Mouse (Mus musculus) hindbrain, embryonic 16.5 days (tissue): ENCODE measurements around the gene Pkd1l2. TPM values are rescaled to one million over a fixed set of nuclear protein-coding genes. Genes with fewer than 3 reads are reported as not detected.

ENCODE experiments used
- ATAC-seq: fragments of 200-750 bp; cut with Nextera tagmentation; 2 replicates; pipeline ENCODE4 v1.8.0; 2017; ENCODE audit warnings: moderate TSS enrichment, moderate library complexity
- H3K27ac ChIP-seq: fragments of 300-500 bp; sonication (generic); 2 replicates; pipeline ENCODE4 v1.5.1; 2014; ENCODE audit warnings: low read depth, mild to moderate bottlenecking, control low read depth, low read length, moderate library complexity
- H3K27me3 ChIP-seq: fragments of 300-500 bp; sonication (generic); replicated peaks from 2 replicates; pipeline ENCODE4 v1.6.1; 2014; ENCODE audit warnings: low read length; ENCODE audit not compliant: control insufficient read depth, insufficient read depth
- H3K36me3 ChIP-seq: fragments of 300-500 bp; sonication (generic); 2 replicates; pipeline ENCODE4 v1.6.1; 2014; ENCODE audit warnings: mild to moderate bottlenecking, low read length, moderate library complexity, mixed read lengths; ENCODE audit not compliant: control insufficient read depth, insufficient read depth
- H3K4me1 ChIP-seq: fragments of 300-500 bp; sonication (generic); 2 replicates; pipeline ENCODE4 v1.6.1; 2014; ENCODE audit warnings: low read depth, low read length; ENCODE audit not compliant: control insufficient read depth, insufficient read depth
- H3K4me2 ChIP-seq: fragments of 300-500 bp; sonication (generic); 2 replicates; pipeline ENCODE4 v1.6.1; 2014; ENCODE audit warnings: mild to moderate bottlenecking, low read length, control low read depth, moderate library complexity
- H3K4me3 ChIP-seq: fragments of 300-500 bp; sonication (generic); 2 replicates; pipeline ENCODE4 v1.5.1; 2014; ENCODE audit warnings: mild to moderate bottlenecking, low read length, control low read depth, moderate library complexity
- H3K9ac ChIP-seq: fragments of 300-500 bp; sonication (generic); 2 replicates; pipeline ENCODE4 v1.6.1; 2014; ENCODE audit warnings: low read depth, mild to moderate bottlenecking, control low read depth, low read length, moderate library complexity
- H3K9me3 ChIP-seq: fragments of 300-500 bp; sonication (generic); 2 replicates; pipeline ENCODE4 v1.6.1; 2014; ENCODE audit warnings: mild to moderate bottlenecking, low read length, moderate library complexity; ENCODE audit not compliant: control insufficient read depth
- WGBS: fragments of 180-500 bp; shearing (Covaris S2); extraction: QIAGEN DNeasy Blood & Tissue Kit; methylation state at CpG from one replicate; pipeline ENCODE4 v1.1.7; 2014; 5-methylcytosine and 5-hydroxymethylcytosine counted together
- polyA plus RNA-seq: library from polyadenylated mRNA; unstranded; fragments of >200 nt; fragmentation: Nextera tagmentation; extraction: Ambion mirVana; gene quantifications from 2 replicates; pipeline ENCODE4 v1.2.1, GENCODE M21; 2015

The Pkd1l2 gene
- polyA plus RNA-seq, 1 experiment from 2014 or later: 0.05 TPM

DNA sequence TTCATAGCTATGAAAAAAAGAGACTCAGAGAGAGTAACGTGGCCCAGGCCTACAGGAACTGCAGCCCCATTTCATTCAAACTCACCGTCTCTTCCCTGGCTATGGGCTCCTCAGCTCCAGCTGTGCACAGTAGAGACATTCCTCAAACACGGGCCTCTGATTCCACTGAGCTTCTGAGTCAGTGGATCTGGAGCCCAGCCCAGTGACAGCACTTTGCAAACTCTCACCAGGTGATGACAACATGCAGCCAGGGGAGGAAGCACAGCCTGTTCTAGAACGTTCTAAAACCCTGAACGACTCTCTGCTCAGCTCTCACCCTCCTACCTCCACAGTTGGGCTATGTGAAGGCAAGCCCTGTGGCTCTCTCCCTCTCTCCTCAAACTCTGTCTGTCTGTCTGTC is 11.8 kb upstream of the Pkd1l2 start:
- 43% methylated on average over 5 of the region's 5 CpGs for WGBS
- ATAC-seq: no peak
- no peak overlapping the region for H3K4me2 ChIP-seq

DNA sequence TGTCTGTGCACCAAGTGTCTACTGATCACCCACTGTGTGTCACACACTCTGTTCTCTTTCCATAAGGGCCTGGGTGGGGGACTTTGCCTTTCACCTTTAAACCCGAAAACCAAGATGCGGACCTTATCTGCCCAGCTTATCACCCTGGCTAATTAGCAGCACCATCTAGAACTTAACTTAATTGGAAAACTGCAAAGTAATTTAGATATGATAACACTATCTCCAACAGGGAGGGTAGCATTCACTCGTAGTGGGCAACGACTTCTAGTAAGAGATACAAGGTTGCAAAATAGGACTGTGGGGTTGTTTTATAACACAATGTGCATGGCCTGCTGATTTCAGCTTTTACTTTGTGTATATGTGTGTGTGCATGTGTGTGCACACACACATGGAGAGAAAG is 7.6 kb upstream of the Pkd1l2 start:
- Histone ChIP-seq H3K4me3 (no peak overlapping the region), H3K27ac (no peak overlapping the region), H3K9ac (no peak overlapping the region), H3K27me3 (no peaks in the 10 kb centered on the region), H3K4me2 (no peak overlapping the region), H3K36me3 (no peaks in the 10 kb centered on the region), H3K9me3 (no peaks in the 10 kb centered on the region), H3K4me1 (no peaks in the 10 kb centered on the region)
- ATAC-seq: no peak
- 92% methylated on average over 4 of the region's 4 CpGs for whole genome bisulfite sequencing

More for the DNA sequence above, 11.8 kb upstream of the Pkd1l2 start:
- Histone ChIP-seq H3K9ac (no peak overlapping the region), H3K36me3 (no peaks in the 10 kb centered on the region), H3K27me3 (no peaks in the 10 kb centered on the region), H3K4me1 (peaks cover 15% of the 10 kb centered on the region), H3K27ac (no peak overlapping the region), H3K4me3 (no peak overlapping the region), H3K9me3 (no peaks in the 10 kb centered on the region)

DNA sequence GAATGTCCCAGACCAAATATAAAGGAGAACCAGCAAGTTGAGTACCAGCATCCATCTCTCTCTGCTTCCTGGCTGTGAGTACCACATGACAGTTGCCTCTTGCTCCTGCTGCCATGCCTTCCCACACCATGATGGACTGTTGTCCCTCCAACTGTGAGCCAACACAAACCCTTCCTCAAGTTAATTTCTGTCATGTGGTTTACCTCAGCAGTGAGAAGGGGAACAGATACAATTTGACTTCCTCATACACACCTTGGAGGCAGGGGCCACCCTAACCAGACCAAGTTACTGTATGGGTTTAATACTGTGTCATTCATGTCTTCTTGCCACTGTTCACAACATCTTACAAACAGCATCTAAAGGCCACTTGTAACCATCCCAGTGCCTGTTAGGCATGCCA is 4.8 kb upstream of the Pkd1l2 start:
- ATAC-seq: no peak
- Histone ChIP-seq H3K27ac (no peak overlapping the region), H3K4me2 (no peak overlapping the region), H3K27me3 (no peaks in the 10 kb centered on the region), H3K9me3 (no peaks in the 10 kb centered on the region), H3K4me1 (no peaks in the 10 kb centered on the region), H3K9ac (no peak overlapping the region), H3K36me3 (no peaks in the 10 kb centered on the region), H3K4me3 (no peak overlapping the region)

DNA sequence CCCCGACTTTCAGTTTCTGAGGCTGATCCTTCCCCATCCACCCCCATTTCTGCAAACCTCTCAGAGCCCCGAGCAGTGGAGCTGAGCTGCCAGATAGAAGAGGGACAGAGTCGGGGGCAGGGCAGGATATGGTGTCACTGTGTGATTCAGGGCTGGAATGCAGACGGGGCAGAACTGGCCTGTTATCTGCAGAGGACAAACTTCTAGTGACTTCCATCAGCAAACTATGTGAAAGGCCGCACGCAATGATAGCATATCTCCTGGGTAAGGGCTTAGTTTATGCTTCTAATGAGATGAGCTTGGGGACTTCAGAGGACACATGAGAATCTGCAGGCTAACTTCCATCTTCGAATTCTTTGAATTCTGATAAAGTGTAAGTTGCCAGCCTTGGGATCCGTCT is 3.3 kb upstream of the Pkd1l2 start:
- Histone ChIP-seq H3K9me3 (no peaks in the 10 kb centered on the region), H3K36me3 (no peaks in the 10 kb centered on the region), H3K9ac (no peak overlapping the region), H3K4me3 (no peak overlapping the region), H3K27me3 (no peaks in the 10 kb centered on the region), H3K4me2 (no peak overlapping the region), H3K4me1 (no peaks in the 10 kb centered on the region), H3K27ac (no peak overlapping the region)
- WGBS: 67% methylated on average over 8 of the region's 8 CpGs
- no peak for ATAC-seq

DNA sequence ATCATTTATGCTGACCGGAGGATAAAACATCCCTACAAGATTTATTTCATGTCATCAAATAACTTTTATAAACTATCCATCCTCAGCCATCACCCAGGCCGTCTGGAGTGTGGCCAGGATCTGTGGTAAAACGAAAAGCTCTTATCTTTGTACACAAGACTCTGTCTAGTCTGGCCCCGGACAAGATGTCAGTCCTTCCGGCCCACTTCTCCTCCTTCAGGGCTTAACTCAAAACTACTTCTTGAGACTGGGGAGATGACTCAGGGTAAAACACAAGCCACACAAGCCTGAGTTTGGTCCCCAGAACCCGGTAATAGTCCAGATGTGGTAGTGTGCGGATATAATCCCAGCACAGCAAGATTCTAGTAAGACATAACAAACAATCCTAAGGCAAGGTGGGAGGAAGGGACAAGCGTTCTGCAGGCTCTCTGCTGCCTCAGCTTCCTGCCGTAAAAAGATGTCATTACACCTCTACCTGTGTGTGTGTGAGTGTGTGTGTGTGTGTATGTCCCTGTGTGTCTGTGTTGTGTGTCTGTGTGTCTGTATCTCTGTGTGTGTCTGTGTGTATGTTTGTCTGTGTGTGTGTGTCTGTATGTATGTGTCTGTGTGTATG is 804 bp upstream of the Pkd1l2 start:
- no peak overlapping the region for H3K9ac ChIP-seq
- H3K4me1 ChIP-seq: no peaks in the 10 kb centered on the region
- H3K4me3 ChIP-seq: no peak overlapping the region
- no peak overlapping the region for H3K4me2 ChIP-seq
- no peak for ATAC-seq
- H3K9me3 ChIP-seq: no peaks in the 10 kb centered on the region
- no peak overlapping the region for H3K27ac ChIP-seq
- 73% methylated on average over 9 of the region's 9 CpGs for WGBS
- H3K36me3 ChIP-seq: no peaks in the 10 kb centered on the region
- H3K27me3 ChIP-seq: no peaks in the 10 kb centered on the region

DNA sequence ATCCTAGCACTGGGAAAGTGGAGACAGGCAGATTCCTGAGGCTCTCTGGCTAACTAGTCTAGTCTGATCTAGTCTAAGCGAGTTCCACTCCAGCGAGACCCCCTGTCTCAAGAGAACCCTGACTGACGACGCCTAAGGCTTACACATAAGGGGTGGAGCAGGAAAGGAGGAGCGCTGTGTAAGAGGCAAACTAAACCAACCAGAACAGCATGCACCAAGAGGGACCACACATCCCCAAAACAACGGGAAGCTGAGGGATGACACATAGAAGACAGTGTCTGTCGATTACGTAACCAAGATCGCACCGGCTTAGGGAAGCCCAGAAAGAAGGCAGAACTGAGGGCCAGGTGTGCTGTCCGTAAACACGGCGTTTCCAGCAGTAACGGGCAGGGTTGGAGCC is 2.6 kb downstream of the Pkd1l2 start:
- Histone ChIP-seq H3K4me2 (no peak overlapping the region), H3K9me3 (no peaks in the 10 kb centered on the region), H3K27me3 (no peaks in the 10 kb centered on the region), H3K4me3 (no peak overlapping the region), H3K4me1 (no peaks in the 10 kb centered on the region), H3K27ac (no peak overlapping the region), H3K36me3 (no peaks in the 10 kb centered on the region), H3K9ac (no peak overlapping the region)
- ATAC-seq: no peak
- 86% methylated on average over 14 of the region's 14 CpGs for WGBS

DNA sequence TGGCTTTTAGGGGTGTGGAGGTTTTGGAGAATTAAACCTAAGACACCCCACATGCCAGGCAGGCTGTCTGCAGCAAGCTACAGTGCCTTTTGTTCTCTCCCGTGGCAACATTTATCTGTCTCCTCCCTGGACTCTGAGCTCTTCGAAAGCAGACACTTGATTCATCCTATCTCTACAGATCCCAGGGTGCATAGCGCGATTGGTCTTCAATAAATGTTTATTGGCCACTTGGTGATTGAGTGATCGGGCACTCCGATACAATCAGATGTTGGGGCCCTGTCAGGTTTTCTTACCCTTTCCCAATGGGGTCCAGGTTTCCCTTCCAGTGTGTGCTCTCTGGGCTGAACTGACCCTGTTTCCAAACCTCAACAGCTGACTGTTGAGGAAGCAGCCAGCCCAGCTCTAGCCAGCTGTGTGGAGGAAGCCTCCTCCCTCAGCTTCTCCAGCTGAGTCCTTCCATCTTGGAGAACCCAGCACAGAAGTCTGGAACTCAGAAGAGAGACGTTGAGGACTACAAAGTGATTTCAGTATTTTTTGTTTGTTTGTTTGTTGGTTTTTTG is 3.8 kb downstream of the Pkd1l2 start:
- H3K9me3 ChIP-seq: no peaks in the 10 kb centered on the region
- ATAC-seq: no peak
- no peaks in the 10 kb centered on the region for H3K4me1 ChIP-seq
- H3K36me3 ChIP-seq: no peaks in the 10 kb centered on the region
- no peak overlapping the region for H3K27ac ChIP-seq
- H3K4me3 ChIP-seq: no peak overlapping the region
- H3K9ac ChIP-seq: no peak overlapping the region
- no peaks in the 10 kb centered on the region for H3K27me3 ChIP-seq
- no peak overlapping the region for H3K4me2 ChIP-seq
- WGBS: 78% methylated on average over 7 of the region's 7 CpGs

DNA sequence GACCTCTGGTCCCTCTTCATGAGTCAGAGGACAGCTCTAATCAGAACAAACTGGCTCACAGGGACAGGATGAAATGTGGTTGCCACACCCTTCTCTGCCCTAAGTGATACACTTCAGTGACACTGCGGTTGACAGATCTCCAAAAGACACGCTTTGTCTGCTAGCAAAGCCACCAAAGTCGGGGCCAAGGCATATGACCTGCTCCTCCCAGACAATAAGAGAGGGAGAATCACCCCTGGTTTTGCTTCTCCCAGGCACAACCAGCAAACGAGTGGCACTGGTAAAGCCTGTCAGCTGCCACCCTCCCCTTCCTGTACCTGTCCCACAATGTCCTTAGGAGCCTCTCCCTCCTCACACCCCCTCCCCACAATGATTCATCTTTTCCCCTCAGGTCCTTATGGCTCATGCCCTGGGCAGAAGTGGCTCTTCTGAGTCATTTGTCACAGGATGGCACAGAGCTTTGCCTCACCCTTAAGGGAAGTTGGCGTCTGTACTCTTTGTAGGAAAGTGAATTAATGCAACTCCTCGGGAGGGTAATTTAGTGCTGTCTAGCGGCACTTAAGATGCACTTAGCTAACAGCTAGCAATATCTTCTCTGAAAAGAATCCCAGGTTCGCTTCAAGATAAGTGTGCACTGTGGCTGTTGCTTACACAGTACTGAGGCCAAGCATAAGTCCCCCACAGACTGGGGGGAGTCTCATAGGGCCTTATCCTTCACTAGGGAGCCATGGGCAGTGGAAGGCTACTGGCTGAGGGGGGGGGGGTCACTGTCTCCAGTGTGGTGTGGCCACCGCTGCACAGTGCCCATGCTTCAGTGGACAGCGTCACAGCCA is 7.7 kb downstream of the Pkd1l2 start:
- Histone ChIP-seq H3K27me3 (no peaks in the 10 kb centered on the region), H3K9me3 (no peaks in the 10 kb centered on the region), H3K36me3 (no peaks in the 10 kb centered on the region), H3K9ac (no peak overlapping the region), H3K4me1 (no peaks in the 10 kb centered on the region), H3K27ac (no peak overlapping the region), H3K4me3 (no peak overlapping the region), H3K4me2 (no peak overlapping the region)
- ATAC-seq: no peak
- 61% methylated on average over 10 of the region's 10 CpGs for WGBS

DNA sequence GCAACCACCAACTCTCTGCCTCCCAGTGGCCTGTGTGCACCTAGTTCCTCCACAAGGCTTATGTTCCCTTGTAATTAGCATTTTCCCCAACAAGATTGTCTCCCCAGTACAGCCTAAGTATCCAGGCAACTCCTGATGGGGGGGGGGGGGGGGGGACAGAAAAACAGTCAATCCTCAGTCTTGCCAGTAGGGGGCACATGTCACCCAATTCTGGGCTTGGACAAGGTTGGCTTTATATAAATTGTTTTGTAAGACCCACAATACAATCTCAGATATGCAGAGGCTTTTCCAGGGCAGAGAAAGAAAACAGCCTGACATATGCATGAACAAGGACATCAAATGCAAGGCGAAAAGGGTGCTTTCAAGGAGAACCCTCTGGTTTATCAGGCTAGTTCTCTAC is 12.5 kb downstream of the Pkd1l2 start:
- no peak overlapping the region for H3K27ac ChIP-seq
- H3K9ac ChIP-seq: no peak overlapping the region
- H3K4me2 ChIP-seq: no peak overlapping the region
- H3K4me1 ChIP-seq: no peaks in the 10 kb centered on the region
- H3K4me3 ChIP-seq: no peak overlapping the region
- no peaks in the 10 kb centered on the region for H3K9me3 ChIP-seq
- H3K27me3 ChIP-seq: no peaks in the 10 kb centered on the region
- ATAC-seq: no peak
- 88% methylated on average over 1 of the region's 1 CpGs for WGBS
- no peaks in the 10 kb centered on the region for H3K36me3 ChIP-seq
